Mouse (Mus musculus) fat pad, adult 2 months (tissue): Measurements from ENCODE around the gene Hmga1.

ENCODE experiments used
- DNase-seq: peaks from one replicate; pipeline ENCODE4 v3.0.0-alpha.2; 2011; ENCODE audit warnings: low read depth, low spot score; ENCODE audit errors: extremely low read depth

Gene Hmga1

GRCm38 (mm10) chr17:27558845-27559244 lies 2.5 kb downstream of the Hmga1 start:
- DNase-seq = no peak

GRCm38 (mm10) chr17:27559596-27559995 lies 3.3 kb downstream of the Hmga1 start:
- no peak for DNase-seq

DNA sequence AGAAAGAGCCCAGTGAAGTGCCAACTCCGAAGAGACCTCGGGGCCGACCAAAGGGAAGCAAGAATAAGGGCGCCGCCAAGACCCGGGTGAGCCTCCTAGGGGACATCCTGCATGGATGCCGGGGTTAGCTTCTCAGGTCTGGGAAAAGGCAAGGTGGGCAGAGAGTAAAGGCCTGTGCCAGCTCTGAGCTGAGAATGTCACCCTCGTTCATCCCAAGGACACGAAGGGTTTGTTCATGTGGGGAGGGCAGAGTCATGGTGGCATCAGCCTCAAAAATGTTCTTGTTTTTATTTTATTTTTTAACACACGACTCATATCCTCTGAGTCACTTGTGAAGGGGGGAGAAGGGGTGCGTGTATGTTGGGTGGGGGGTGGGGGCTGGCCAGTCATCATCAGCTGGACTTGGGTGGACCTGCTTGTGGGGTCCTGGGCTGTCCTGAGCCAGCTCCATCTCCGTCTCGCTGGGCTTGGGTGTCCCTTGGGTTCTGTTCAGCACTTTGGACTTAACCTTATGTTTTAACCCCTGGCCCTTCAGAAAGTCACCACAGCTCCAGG lies 4.7 kb downstream of the Hmga1 start:
- DNase-seq = no peak

DNA sequence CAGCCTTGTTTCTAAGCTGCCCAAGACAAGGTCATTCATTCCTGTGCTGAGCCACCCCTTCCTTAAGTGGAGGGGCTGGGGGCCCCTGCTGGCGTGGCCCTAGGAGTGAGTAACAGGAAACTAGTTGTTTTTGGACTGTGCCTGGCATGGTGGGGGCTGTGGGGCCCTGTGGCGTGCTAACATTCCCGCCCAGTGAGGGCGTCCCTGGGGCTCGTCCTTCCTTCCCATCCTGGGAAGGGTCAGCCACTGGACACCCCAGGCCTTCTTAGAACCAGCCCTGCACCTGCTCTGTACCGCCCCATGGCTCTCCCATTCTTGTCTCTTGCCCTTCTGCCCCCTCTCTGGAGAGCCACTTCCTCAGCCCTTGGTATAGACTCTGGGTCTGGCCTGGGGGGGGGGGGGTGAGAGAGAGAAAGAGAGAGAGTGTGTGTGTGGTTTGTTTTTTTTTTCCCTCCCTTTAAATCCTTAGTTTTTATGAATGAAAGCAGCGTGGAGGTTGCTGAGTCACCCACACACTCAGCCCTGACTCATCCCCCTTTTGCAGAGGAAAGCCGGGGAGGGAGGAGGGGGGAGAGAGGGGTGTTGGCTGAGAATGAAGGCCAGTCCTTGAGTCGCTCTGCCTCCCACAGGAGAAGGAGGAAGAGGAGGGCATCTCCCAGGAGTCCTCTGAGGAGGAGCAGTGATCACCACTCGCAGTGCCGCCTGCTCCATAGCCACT lies 5.7 kb downstream of the Hmga1 start:
- DNase-seq = no peak

GRCm38 (mm10) chr17:27563771-27564244 lies 7.5 kb downstream of the Hmga1 start:
- no peak for DNase-seq

DNA sequence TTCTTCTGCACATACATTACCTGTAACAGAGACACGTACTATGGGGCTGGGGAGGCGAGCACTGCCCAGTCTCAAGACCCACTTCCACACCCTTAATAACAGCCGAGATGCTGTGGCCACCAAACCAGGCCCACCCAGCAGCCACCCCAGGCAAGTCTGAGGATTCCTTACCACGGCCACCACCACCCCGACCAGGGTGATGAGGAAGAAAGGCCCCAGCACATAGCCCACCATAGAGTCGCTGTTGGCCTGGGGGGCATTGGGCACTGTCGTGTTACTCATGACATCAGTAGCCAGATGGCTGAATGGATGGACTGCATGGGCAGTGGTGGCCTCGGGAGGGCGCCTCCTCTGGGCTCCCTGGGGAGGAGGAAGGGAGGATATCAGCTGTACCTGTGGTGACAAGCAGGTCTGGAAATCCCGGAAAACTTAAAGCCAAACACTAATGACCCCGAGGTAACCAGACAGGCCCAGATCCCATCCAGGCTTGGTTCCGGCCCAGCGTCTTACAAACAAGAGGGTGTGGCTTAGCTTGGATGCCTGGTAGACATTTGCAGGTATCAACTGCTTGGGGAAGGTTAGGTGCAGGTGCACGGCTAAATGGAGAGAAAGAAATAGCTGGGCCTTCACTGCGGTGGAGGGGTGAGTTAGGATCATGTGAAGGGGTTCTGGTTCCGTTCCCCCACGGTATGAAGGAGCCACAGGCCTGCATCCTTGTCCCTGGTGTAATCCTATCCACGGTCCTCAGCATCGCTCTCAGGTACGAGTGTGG lies 8.3 kb downstream of the Hmga1 start:
- DNase-seq = no peak

DNA sequence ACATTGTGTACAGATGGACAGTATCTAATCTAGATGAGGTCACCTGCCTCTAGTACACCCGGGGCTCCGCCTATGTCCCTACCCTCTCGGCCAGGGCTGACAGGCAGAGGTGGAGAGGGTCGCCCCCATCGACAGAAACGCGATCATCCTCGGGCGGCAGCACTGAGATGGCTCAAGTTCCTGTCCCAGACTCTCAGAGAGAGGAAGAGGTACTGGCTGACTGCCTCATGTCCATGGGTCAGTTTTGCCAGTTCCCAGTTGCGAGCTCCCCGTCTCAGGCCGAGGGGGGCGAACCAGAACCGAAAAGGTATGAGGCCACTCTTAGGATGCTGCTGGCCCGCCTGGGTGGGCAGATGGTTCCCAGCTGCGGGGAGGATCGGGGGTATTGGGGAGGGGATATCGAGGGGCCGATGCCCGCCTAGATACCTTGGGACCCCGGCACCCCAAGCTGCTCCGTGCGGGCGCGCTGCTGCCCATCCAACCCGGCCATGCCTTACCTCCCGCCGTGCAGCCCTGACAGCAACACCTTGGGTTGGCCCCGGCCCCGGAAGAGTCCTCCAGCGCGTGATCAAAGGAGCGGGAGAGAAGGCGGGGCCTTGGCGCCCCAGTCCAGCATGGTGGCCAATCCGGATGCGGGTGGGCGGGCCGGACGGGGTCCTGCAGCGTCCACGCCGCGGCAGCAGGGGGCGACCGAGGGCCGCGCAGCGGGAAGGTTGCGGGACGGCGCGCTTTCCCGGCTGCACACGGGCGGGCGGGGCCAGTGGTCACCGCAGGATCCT lies 9.1 kb downstream of the Hmga1 start, which contains the start of gene AI413582:
AI413582 (minus strand) TSS at position 594 of the 779 bp plus-strand sequence.
- DNase-seq = no peak

- no peak for DNase-seq
These were observed 9.6 kb downstream of the Hmga1 start for GRCm38 (mm10) chr17:27565942-27566267.

- no peak for DNase-seq
These were observed 11.9 kb downstream of the Hmga1 start for GRCm38 (mm10) chr17:27568228-27568627.

DNA sequence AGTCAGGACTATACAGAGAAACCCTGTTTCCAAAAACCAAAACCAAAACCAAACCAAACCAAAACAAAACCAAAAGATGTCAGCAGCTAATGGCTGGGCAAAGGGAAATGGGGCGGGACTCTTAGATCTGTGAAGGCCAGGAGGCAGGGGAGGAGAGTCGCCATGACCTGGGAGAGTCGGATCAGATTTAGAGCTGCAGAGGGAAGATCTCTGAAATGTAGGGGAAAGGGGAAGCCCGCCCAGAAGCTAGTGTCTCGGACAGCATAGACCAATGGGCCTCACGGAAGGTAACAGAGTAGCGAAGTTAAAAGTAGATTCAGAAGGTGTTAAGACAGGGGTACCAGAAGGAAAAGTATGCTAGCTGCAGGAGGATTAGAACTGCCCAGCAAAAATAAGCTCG lies 15.0 kb downstream of the Hmga1 start:
- no peak for DNase-seq

DNA sequence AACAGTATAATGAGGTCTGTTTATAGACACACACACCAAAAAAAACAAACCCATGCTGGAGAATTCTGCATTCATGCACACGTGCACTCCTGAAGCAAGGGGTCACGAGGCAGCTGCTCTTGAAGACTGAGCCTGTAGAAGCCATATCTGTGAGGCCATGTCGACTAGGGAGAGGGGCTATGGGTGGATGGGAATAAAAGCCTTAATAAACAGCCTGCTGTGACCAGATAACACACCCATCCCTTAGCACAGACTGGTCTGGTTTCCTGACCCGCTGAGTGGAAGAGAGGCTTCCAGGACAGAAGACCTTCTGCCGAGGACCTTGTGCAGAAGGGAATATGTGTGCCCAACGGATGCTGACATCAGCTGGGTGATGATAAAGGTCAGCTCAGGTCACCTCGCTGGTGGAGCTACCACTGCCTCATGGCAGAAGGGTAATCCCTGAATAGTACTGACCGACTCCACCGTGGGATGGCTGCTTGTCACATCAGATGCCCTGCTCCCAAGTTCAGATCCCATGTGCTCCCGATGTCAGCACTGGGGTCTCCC lies 17.5 kb downstream of the Hmga1 start:
- DNase-seq = no peak

GRCm38 (mm10) chr17:27574470-27575115 lies 18.3 kb downstream of the Hmga1 start:
- DNase-seq = no peak

DNA sequence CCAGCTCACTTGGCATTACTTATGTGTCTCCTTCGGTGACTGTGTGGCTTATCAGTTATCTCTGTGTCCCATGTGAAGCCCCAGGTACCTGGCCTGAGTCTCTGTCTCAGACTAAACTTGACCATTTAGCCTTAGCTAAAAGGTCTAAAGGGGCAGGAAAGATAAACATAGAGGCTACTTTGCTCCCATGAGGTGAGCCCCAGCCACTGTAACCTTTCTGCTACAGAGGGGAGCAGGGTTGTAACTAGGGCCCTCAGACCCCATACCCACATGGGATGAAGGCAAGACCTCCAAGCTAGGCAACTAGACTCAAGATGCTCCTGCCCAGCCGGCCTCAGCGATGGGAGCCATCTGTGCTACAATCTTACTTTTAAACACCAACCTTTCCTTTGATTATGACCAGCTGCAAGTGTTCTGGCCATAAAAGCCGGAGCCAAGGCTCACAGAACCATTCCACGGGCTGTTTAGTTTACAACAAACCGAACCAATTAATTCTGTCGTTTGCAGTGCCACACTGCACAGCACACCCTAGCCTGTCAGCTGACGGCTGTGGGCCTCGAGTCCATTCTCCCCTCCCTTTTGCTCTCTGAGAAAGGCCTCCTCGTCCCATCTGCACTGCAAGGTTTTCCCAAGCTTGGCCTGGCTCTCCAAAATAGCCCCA lies 18.9 kb downstream of the Hmga1 start:
- no peak for DNase-seq

DNA sequence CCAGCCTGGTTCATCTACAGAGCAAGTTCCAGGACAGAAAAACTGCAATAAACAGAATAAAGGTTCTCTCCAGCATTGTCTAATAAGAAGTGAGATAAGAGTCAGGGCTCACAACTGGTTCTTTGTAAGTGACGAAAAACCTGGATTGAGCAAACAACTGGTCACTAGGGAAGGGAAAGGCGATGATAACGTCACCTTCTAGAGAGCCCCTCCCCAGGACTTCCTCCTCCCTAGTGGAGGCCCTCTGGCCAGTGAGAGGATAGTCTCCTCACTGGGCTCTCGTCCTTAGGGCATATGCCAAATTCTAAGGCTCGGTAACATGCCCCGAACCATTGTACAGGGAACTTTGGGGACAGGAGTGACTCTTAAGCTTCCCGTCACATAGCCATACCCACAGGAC lies 19.8 kb downstream of the Hmga1 start:
- no peak for DNase-seq

GRCm38 (mm10) chr17:27577468-27577867 lies 21.2 kb downstream of the Hmga1 start:
- no peak for DNase-seq

DNA sequence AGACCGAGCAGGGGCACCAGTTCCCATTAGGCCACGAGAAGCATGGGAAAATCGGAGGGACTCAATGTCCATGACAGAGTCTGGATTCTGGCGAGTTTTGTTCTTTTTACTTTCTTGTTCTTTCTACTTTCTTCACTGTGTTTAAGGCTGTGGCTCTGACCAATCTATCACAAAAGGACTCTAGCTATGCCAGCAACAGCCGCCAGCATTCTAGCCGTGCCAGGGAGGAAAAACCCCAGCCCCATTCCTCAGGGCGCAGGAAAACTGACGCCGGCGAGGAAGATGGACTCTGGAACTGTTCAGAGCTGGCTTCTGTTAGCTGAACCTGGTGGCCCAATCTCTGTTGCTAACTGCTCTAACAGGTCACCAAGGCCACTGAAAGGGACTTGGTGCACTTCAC lies 22.2 kb downstream of the Hmga1 start:
- no peak for DNase-seq

DNA sequence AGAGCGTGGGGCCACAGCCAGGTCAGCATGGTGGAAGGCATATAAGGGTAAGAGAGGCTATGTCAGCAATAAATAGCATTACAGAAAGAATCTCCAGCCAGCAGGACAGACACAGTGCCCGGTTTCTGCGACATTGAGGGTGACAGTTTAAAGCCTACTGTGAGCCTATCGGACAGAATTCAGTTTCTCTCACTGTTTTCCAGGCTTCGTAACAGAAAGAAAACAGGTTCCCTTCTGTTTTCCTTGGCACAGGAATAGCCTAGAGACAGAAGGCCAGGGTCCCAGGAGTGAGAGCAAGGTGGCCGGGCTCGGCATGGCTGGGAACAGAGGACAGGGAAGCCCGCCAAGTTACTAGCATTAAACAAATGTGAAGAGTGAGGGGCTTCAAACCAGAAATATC lies 23.5 kb downstream of the Hmga1 start:
- DNase-seq = no peak

DNA sequence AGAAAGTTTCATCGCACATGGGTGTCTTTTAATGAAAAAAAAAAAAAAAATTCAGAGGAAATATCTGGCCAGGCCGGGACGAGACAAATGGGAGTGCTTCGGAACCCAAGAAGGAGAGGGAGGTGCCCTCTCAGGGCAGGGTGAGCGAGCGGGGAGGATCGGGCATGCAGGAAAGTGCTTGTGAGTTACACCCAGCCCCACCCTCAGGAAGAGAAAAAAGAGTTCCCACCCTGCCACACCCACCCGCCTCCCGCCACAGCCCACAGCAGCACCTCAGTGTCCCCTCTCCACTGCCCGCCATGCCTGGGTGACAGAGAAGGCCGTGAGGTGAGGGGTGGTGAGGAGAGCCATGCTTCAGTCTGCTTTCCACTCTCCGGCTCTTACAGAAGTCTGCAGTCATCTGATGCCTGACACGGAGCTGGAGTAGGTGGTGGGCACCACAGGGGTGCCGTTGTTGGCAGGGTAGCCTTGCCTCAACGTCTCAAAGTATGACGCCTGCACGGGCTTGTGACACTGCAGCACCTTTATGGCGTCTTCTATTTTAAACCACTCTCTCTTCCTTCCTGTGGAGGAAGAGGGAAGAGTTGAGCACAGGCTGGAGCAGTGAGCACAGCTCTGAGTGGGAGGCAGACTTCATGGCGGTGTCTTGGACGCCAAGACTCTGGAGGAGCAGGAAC lies 24.2 kb downstream of the Hmga1 start:
- DNase-seq = no peak

DNA sequence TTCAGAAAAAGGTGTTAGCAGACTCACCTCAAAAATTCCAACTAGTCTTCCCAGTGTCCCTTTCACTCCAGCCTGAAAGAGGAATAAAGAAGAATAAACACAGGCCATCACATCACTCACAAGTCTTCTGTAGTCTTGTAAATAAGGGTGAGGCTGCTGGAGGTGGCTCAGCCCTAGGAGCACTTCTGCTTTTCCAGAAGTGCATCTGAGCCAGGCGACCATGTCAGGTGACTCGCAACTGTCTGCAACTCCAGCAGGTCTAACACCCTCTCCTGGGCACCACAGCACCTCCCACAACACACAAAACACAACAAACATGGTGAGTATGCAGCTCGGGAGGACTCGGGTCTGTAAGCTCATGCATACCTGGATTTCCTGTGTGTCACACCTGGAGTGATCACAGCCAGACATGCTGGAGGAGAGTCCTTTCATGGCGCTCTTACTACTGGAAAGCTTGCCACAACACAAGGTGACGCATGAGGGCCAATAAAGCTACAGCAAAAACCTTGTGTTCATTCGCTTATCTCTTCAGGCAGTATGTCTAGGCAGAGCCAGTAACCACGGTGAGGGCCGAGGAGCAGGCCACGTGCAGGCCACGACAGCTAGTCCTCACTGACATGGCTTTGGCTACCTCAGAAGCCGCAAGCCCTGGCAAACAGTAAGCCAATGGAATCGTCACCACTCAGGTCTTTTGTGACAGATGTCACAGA lies 27.0 kb downstream of the Hmga1 start:
- no peak for DNase-seq
